Comparison of ENCODE assay signal across 24 mouse cellular contexts in the genomic region with DNA sequence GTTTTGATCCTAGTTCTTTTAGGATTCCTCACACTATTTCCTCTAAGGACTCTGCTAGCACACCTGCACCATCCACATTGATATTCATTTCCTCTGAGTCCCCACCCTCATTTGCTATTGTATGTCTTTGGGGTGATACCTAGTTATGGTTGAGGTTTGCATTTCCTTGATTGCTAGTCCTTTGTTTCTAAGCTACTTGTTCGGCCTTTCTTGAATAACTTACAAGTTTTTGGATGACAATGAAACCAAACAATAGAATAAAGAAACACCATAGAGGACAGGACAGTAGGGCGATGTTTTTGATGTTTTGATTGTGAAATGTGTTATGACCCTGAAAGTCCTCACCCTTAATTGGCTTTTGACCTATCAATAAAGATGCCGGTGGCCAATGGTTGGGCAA.
"Had no signal": no experiment of that assay in that cellular context is flagged by ENCODE, and none has a peak within 500 bp of the region (broad histone marks: within the 10 kb centered on the region; RNA-seq: fewer than 3 reads in every experiment).

No protein-coding gene starts in this region.

- H3K27ac ChIP-seq: heart, adult 2 months; heart, embryonic 13.5 days; heart, embryonic 15.5 days; hindbrain, embryonic 13.5 days; hindbrain, embryonic 15.5 days; hindbrain, postnatal 0 days; kidney, embryonic 15.5 days; kidney, postnatal 0 days; limb, embryonic 13.5 days; limb, embryonic 15.5 days; liver, embryonic 12.5 days had no signal

- H3K36me3 ChIP-seq: heart, embryonic 13.5 days; heart, embryonic 15.5 days; hindbrain, embryonic 13.5 days; hindbrain, embryonic 15.5 days; kidney, embryonic 15.5 days; limb, embryonic 13.5 days; limb, embryonic 15.5 days; liver, embryonic 12.5 days had no signal

- H3K4me1 ChIP-seq: heart, embryonic 13.5 days; heart, embryonic 15.5 days; hindbrain, embryonic 13.5 days; hindbrain, embryonic 15.5 days; kidney, embryonic 15.5 days; limb, embryonic 13.5 days; limb, embryonic 15.5 days; liver, embryonic 12.5 days had no signal

- DNase-seq: gastrocnemius, postnatal 14 days; gastrocnemius, postnatal 36 days; heart, adult 11 months; heart, adult 2 months; heart, postnatal 14 days; heart, postnatal 36 days; kidney, adult 11 months; kidney, adult 2 months; kidney, adult 9 months; kidney, postnatal 14 days; kidney, postnatal 36 days; layer of hippocampus, adult 9-11 months; layer of hippocampus, postnatal 36 days; left cerebral cortex, postnatal 4 days had no signal

- H3K9ac ChIP-seq: heart, embryonic 13.5 days; heart, embryonic 15.5 days; hindbrain, embryonic 13.5 days; hindbrain, embryonic 15.5 days; kidney, embryonic 15.5 days; limb, embryonic 13.5 days; limb, embryonic 15.5 days; liver, embryonic 12.5 days had no signal

- H3K9me3 ChIP-seq: heart, embryonic 13.5 days; heart, embryonic 15.5 days; hindbrain, embryonic 13.5 days; hindbrain, embryonic 15.5 days; kidney, embryonic 15.5 days; limb, embryonic 13.5 days; limb, embryonic 15.5 days; liver, embryonic 12.5 days had no signal

- H3K4me3 ChIP-seq: heart, adult 2 months; heart, embryonic 13.5 days; heart, embryonic 15.5 days; hindbrain, embryonic 13.5 days; hindbrain, embryonic 15.5 days; kidney, embryonic 15.5 days; limb, embryonic 13.5 days; limb, embryonic 15.5 days; liver, embryonic 12.5 days had no signal
